Mouse (Mus musculus) testis, adult 2 months (tissue): ENCODE measurements around the gene Tmc2. TPM values are rescaled to one million over a fixed set of nuclear protein-coding genes. Genes with fewer than 3 reads are reported as not detected.

Experiments
- H3K27ac ChIP-seq: fragments of 200-500 bp; 2 replicates; pipeline ENCODE4 v1.5.1; 2012; ENCODE audit warnings: low read depth, low read length; ENCODE audit not compliant: control insufficient read depth, insufficient read depth
- H3K27me3 ChIP-seq: fragments of 200-500 bp; 2 replicates; pipeline ENCODE4 v1.6.1; 2012; ENCODE audit warnings: mild to moderate bottlenecking, low read length, moderate library complexity; ENCODE audit not compliant: control insufficient read depth, insufficient read depth
- H3K36me3 ChIP-seq: fragments of 200-500 bp; 2 replicates; pipeline ENCODE4 v1.6.1; 2012; ENCODE audit warnings: mild to moderate bottlenecking, low read length; ENCODE audit not compliant: control insufficient read depth, insufficient read depth
- H3K4me1 ChIP-seq: fragments of 200-500 bp; 2 replicates; pipeline ENCODE4 v1.6.1; 2012; ENCODE audit warnings: low read length; ENCODE audit not compliant: control insufficient read depth, insufficient read depth
- H3K4me3 ChIP-seq: fragments of 200-500 bp; 2 replicates; pipeline ENCODE4 v1.5.1; 2012; ENCODE audit warnings: low read depth, mild to moderate bottlenecking, low read length, moderate library complexity, mixed read lengths; ENCODE audit not compliant: control insufficient read depth
- CTCF ChIP-seq: fragments of 200-500 bp; IDR thresholded peaks from 2 replicates; pipeline ENCODE4 v1.5.1; 2012; ENCODE audit warnings: low read depth, mild to moderate bottlenecking, inconsistent platforms, low read length, moderate library complexity; ENCODE audit not compliant: control insufficient read depth, insufficient read depth, insufficient replicate concordance
- POLR2A ChIP-seq: fragments of 200-500 bp; IDR thresholded peaks from 2 replicates; pipeline ENCODE4 v1.6.1; 2012; ENCODE audit warnings: low read depth, mild to moderate bottlenecking, inconsistent platforms, low read length, moderate library complexity; ENCODE audit not compliant: control insufficient read depth
- polyA plus RNA-seq: library from polyadenylated mRNA; depleted of rRNA; stranded (reverse); fragments of >200 nt; gene quantifications from 2 replicates; pipeline ENCODE4 v1.2.3, GENCODE M21; 2012; rRNA removed

Gene Tmc2
- 0.07 and 0.19 TPM in 2 replicates for polyA plus RNA-seq

- Histone ChIP-seq H3K27me3 (no peaks in the 10 kb centered on the region), H3K36me3 (no peaks in the 10 kb centered on the region), H3K4me1 (no peaks in the 10 kb centered on the region), H3K4me3 (no peak within 1 kb of the TSS), H3K27ac (no peak within 1 kb of the TSS)
- TF ChIP-seq POLR2A (no peak), CTCF (no peak)
Measured at GRCm38 (mm10) chr2:130194894-130195293, at the start of gene Tmc2. Tmc2 (plus strand) TSS chr2:130195194.

- Histone ChIP-seq H3K27ac (no peak overlapping the region), H3K4me3 (no peak overlapping the region), H3K4me1 (no peaks in the 10 kb centered on the region), H3K36me3 (no peaks in the 10 kb centered on the region), H3K27me3 (no peaks in the 10 kb centered on the region)
- TF ChIP-seq CTCF (no peak), POLR2A (no peak)
Measured at GRCm38 (mm10) chr2:130146089-130146668, 48.8 kb upstream of the Tmc2 start.

DNA sequence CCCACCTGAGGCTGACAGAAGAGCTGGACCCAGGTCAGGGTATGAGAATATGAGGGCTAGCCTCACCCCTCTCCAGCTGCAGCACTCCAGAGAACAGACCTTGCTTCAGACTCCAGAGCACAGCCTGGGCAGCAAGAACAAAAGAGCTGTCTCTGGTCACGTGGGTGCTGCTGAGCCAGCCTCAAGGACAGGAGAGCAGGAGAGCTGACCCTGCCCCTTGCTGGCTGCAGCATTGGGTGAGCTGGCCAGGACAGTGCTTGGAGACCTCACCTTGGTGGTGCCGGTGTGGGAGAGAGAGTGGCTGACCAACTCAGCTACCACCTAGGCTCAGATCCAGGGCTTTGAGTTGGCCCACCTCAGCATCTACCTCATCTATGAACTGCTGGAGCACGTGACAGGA is 39.8 kb upstream of the Tmc2 start:
- Histone ChIP-seq H3K27ac (no peak overlapping the region), H3K4me3 (no peak overlapping the region), H3K4me1 (no peaks in the 10 kb centered on the region), H3K27me3 (no peaks in the 10 kb centered on the region), H3K36me3 (no peaks in the 10 kb centered on the region)
- TF ChIP-seq POLR2A (no peak), CTCF (no peak)

DNA sequence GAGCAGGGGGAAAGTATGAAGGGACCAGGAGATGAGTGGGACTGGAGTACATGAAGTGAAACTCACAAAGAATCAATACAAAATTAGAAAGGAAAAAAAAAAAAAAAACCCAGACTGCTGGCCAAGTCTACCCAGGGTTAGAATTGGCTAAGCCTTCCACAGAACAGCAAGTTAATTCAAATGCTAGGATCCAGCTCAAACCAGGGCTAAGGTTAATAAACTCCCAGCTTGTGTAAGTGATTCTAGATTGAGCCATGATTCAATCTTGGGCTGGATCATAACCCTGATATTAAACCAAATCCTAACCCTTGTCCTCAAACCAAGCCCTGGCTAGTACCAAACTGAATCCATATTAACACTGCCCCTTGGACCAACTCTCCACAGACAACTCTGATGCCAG is 39.1 kb upstream of the Tmc2 start:
- H3K36me3 ChIP-seq, result no peaks in the 10 kb centered on the region
- no peak overlapping the region for H3K4me3 ChIP-seq

GRCm38 (mm10) chr2:130157231-130158087 is 37.5 kb upstream of the Tmc2 start:
- Histone ChIP-seq H3K27me3 (no peaks in the 10 kb centered on the region), H3K27ac (no peak overlapping the region), H3K36me3 (no peaks in the 10 kb centered on the region), H3K4me3 (no peak overlapping the region), H3K4me1 (no peaks in the 10 kb centered on the region)
- TF ChIP-seq POLR2A (no peak), CTCF (no peak)

More for the DNA sequence above, 39.1 kb upstream of the Tmc2 start:
- no peak for TF ChIP-seq CTCF
- TF ChIP-seq POLR2A, result no peak
- no peaks in the 10 kb centered on the region for H3K4me1 ChIP-seq
- no peaks in the 10 kb centered on the region for H3K27me3 ChIP-seq
- H3K27ac ChIP-seq, result no peak overlapping the region

DNA sequence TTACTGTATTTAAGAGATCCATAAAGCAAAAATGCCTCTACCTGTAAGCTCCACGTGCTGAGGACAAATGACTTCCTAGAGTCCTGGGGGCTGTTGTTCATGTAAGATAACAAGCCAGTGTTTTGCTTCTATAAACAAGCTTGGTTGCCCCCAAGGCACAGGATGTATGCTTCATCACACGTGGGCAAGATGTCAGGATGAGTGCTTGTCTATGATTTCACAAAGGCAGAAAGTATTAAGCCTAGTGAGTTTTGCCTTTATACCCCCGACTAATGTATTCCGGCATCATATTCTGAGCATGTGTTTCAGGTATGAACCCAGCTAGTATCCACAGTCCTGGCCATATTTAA is 36.9 kb upstream of the Tmc2 start:
- Histone ChIP-seq H3K27me3 (no peaks in the 10 kb centered on the region), H3K27ac (no peak overlapping the region), H3K36me3 (no peaks in the 10 kb centered on the region), H3K4me3 (no peak overlapping the region), H3K4me1 (no peaks in the 10 kb centered on the region)
- TF ChIP-seq POLR2A (no peak), CTCF (no peak)

GRCm38 (mm10) chr2:130162701-130163100 is 32.3 kb upstream of the Tmc2 start:
- Histone ChIP-seq H3K4me1 (no peaks in the 10 kb centered on the region), H3K27ac (no peak overlapping the region), H3K27me3 (no peaks in the 10 kb centered on the region), H3K36me3 (no peaks in the 10 kb centered on the region), H3K4me3 (peak overlapping the region; percentile 50; the same call in 1 of the 2 replicates)
- TF ChIP-seq CTCF (no peak), POLR2A (no peak)
